Mouse (Mus musculus) large intestine, adult 2 months (tissue): ENCODE measurements at regions not wholly inside any gene's neighbourhood (a gene's known extent, or its start where the extent isn't known, plus 50 kb on each side); places are given as distances from the start of the nearest gene placed in this dataset.

ENCODE experiments used
- DNase-seq: peaks from one replicate; pipeline ENCODE4 v3.0.0-alpha.2; 2012; ENCODE audit warnings: low read depth, low spot score
- WGBS: fragments of 180-500 bp; shearing (Covaris S2); methylation state at CpG from one replicate; pipeline ENCODE4 v1.1.7; 2018; 5-methylcytosine and 5-hydroxymethylcytosine counted together

DNA sequence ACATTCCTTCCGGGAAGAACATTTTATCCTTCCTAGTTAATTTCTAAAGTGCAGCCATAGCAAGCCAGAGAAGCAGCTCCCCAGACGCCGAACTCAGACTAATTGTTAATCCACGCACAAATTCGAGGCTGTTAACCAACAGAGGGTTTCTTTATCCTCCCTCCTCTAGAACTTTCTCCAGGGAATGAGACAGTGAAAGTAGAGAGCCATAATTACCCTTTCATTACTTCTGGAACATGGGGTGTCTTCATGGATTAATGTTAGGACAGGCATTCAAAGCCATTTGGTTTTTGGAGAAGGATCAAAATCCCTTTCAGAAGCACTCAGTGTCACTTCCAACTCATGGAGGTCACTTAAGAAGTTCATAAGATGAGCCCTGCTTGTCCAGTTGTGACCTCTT lies 1178.6 kb downstream of the 4930447A16Rik start:
- WGBS, result 83% methylated on average over 5 of the region's 5 CpGs
- DNase-seq, result no peak

DNA sequence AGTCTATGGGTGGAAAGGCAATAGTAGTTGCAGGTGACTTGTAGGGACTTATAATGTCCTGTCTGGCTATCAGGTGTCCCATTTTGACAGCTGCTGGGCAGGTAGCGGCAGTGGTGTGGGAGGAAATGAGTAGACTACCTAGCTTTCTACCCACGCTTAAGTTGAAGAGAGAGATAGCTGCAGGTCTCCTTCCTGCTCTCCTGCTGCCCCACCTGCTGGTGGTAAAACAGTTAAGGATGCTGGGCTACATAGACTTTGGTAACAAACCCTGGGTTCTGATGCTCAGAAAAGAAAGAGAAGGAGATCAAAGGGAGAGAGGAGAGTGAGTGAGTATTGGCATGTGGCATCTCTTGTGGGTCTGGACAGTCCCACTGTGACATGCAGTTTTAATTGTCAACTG lies 1182.0 kb downstream of the 4930447A16Rik start:
- WGBS, result 25% methylated on average over 2 of the region's 2 CpGs

DNA sequence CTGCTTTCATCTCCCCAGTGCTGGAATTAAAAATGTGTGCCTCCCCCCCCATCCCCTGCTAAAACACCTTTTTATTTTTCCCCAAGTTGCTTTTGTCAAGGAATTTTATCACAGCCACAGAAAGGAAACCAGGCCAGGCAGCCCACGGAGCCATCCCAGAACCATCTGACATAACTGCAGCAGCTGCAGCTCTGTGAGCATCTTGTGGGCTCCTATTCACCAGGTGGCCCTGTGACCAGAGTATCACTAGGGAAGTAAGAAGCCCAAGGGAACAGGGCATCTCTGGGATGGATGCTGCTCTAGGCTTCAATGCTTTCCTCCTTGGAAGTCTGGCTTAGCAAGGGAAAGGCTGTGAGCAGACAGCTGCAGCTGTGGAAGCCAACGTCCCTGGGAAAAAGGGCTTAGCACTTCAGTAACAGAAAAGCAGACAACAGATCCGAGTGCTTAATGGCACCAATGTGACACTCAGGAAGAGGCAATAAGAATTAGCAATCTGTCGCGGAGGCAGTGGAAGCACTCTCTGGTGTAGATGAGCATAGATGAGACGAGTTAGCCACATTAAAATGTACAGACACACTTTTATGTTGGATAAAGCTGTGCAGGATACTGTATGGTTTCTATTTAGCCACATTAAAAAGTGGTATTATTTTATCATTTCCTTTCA lies 1183.0 kb downstream of the 4930447A16Rik start:
- WGBS, result 76% methylated on average over 6 of the region's 6 CpGs
- no peak for DNase-seq

More for the DNA sequence above, 1182.0 kb downstream of the 4930447A16Rik start:
- DNase-seq, result no peak

DNA sequence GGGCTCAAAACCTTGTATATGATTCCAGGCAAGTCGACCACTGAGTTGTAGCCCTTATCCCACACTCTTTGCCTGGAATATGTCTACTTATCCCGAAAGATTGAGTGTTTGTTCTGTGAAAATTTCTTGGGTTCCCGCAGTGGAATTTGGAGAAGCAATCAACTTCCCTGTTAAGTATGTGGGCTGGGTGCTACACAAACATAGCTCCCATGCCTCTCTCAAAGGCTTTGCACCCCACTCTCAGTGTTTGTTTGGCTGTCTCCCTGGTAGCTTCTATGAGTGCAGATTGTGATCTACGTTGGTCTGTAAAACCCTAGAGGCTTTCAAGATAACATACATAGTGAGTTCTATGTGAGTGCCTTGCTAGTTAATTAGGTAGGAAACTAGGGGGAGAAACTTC lies 1184.2 kb downstream of the 4930447A16Rik start:
- DNase-seq, result no peak
- 76% methylated on average over 4 of the region's 4 CpGs for WGBS
